Mouse (Mus musculus) forebrain, postnatal 0 days (tissue): ENCODE measurements around the gene Cd28. TPM values are rescaled to one million over a fixed set of nuclear protein-coding genes. Genes with fewer than 3 reads are reported as not detected.

Experiments
- ATAC-seq: fragments of 200-750 bp; cut with Nextera tagmentation; 2 replicates; pipeline ENCODE4 v1.8.0; 2017; ENCODE audit warnings: mild to moderate bottlenecking, moderate library complexity
- DNase-seq: peaks from one replicate; pipeline ENCODE4 v3.0.0-alpha.2; 2015
- H3K27ac ChIP-seq: fragments of 300-500 bp; sonication (generic); 2 replicates; pipeline ENCODE4 v1.5.1; 2014; ENCODE audit warnings: low read depth, mild to moderate bottlenecking, antibody characterized with exemption, low read length, moderate library complexity, mixed read lengths
- H3K27me3 ChIP-seq: fragments of 300-500 bp; sonication (generic); 2 replicates; pipeline ENCODE4 v1.6.1; 2014; ENCODE audit warnings: mild to moderate bottlenecking, low read length, mixed read lengths; ENCODE audit not compliant: insufficient read depth
- H3K36me3 ChIP-seq: fragments of 300-500 bp; sonication (generic); 2 replicates; pipeline ENCODE4 v1.6.1; 2014; ENCODE audit warnings: mild to moderate bottlenecking, moderate library complexity; ENCODE audit not compliant: insufficient read depth
- H3K4me1 ChIP-seq: fragments of 300-500 bp; sonication (generic); 2 replicates; pipeline ENCODE4 v1.6.1; 2014; ENCODE audit warnings: antibody characterized with exemption; ENCODE audit not compliant: insufficient read depth
- H3K4me2 ChIP-seq: fragments of 300-500 bp; sonication (generic); 2 replicates; pipeline ENCODE4 v1.6.1; 2014; ENCODE audit warnings: low read depth, mild to moderate bottlenecking, moderate library complexity
- H3K4me3 ChIP-seq: fragments of 300-500 bp; sonication (generic); 2 replicates; pipeline ENCODE4 v1.5.1; 2014; ENCODE audit warnings: low read depth, low read length, mixed read lengths
- H3K9ac ChIP-seq: fragments of 300-500 bp; sonication (generic); 2 replicates; pipeline ENCODE4 v1.6.1; 2014; ENCODE audit warnings: mild to moderate bottlenecking
- H3K9me3 ChIP-seq: fragments of 300-500 bp; sonication (generic); 2 replicates; pipeline ENCODE4 v1.6.1; 2016; ENCODE audit warnings: low read length
- CTCF ChIP-seq: sonication (generic); IDR thresholded peaks from 2 replicates; pipeline ENCODE4 v1.5.1; 2016; ENCODE audit warnings: antibody characterized with exemption, control low read depth, low read depth
- WGBS: fragments of 180-500 bp; shearing (Covaris S2); extraction: QIAGEN DNeasy Blood & Tissue Kit; methylation state at CpG from one replicate; pipeline ENCODE4 v1.1.7; 2014; 5-methylcytosine and 5-hydroxymethylcytosine counted together
- polyA plus RNA-seq: library from polyadenylated mRNA; unstranded; fragments of >200 nt; fragmentation: Nextera tagmentation; extraction: Ambion mirVana; gene quantifications from 2 replicates; pipeline ENCODE4 v1.2.1, GENCODE M21; 2015
- total RNA-seq: library from RNA; depleted of rRNA; stranded (reverse); fragments of >200 nt; gene quantifications from 2 replicates; pipeline ENCODE4 v1.2.3, GENCODE M21; 2014; rRNA removed

Cd28 gene
- total and polyA plus RNA-seq, 2 experiments from 2014 or later: 0.05 to 0.08 TPM

GRCm38 (mm10) chr1:60821590-60821989 is 105.0 kb downstream of the Cd28 start:
- 77% methylated on average over 3 of the region's 3 CpGs for WGBS

More at GRCm38 (mm10) chr1:60821590-60821989, 105.0 kb downstream of the Cd28 start:
- DNase-seq: no peak
- H3K36me3 ChIP-seq: no peaks in the 10 kb centered on the region
- H3K9ac ChIP-seq: no peak overlapping the region
- no peak overlapping the region for H3K4me3 ChIP-seq
- H3K27ac ChIP-seq: no peak overlapping the region
- TF ChIP-seq CTCF: no peak
- H3K4me1 ChIP-seq: no peaks in the 10 kb centered on the region
- ATAC-seq: no peak
- no peak overlapping the region for H3K4me2 ChIP-seq
- no peaks in the 10 kb centered on the region for H3K27me3 ChIP-seq
- H3K9me3 ChIP-seq: no peaks in the 10 kb centered on the region

Other genes starting within 250 kb of the Cd28 start
- gene Raph1, start 149.7 kb upstream of the Cd28 start, total RNA-seq: 24.7 and 32.5 TPM in 2 replicates
- gene Raph1, start 149.7 kb upstream of the Cd28 start, polyA plus RNA-seq: 8.8 and 12.4 TPM in 2 replicates
- gene Ctla4, start 170.2 kb downstream of the Cd28 start, total RNA-seq: 0.10 TPM in 1 of 2 replicates, not detected in the other
- gene Ctla4, start 170.2 kb downstream of the Cd28 start, polyA plus RNA-seq: not detected in 2 replicates